Mouse (Mus musculus) forelimb bud, embryonic 11.5 days (tissue): Measurements from ENCODE around the gene Ttc21a.

ENCODE experiments used
- DNase-seq: peaks from one replicate; pipeline ENCODE4 v3.0.0-alpha.2; 2012; ENCODE audit warnings: low read depth, low spot score

Gene Ttc21a

DNA sequence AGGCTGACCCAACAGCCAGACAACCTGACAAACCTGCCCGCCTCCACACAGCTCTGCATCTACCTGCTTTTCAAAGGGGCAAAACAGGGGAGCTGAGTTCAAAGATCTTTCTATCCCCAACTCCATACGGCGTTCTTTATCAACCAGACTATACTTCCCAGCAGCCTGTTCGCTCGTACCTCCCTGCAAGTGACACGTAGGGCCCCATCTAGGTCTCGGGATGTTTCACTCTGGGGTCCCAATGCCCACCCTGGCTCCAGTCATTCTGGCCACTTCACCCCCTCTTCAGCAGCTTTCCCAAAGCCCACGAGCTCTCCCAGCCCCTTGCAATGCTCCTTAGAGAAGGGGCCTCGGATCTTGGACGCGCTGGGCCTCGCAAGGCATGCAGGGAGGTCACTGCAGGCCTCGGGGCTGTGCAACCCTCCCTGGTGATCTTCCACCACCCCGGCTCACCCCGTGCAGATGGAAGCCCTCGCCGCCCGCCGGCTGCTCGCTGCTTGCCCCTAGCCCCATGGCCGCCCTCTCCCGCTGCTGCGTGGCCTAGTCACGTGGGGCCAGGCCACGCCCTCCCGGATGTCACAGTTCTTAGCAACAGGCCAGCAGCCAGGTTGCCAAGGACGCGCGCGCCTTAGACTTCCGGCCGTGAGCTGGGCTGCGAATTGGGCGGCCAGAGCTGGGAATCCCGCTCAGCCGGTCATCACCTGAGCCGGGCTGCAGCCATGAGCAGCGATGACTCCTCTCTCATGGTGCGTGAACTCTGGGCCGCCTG lies at the start of gene Ttc21a, which contains the start of gene Gorasp1:
Ttc21a (plus strand) TSS at position 602 of the 769 bp plus-strand sequence.
Gorasp1 (minus strand) TSS at position 561 of the 769 bp plus-strand sequence.
- DNase-seq, result peak; percentile 93

DNA sequence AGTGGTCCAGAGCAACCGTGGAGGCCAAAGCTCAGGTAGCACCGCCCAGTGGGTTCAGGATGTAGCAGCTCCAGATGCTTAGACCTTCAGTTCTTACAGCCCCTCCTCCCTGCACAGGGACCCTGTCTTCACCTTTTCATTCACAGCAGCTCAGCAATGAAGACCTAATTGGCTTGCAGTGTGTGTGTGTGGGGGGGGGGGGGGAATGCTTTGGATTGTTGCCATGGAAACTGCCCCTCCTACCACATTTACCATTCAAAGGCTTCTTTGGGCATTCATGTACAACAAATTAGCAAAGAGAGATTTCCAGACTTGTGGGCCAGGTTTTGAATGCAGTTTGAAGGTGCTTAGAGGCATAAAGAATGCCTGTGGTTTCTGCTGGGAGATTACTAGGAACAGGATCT lies 48.6 kb upstream of the Ttc21a start:
- peak; percentile 46 for DNase-seq

DNA sequence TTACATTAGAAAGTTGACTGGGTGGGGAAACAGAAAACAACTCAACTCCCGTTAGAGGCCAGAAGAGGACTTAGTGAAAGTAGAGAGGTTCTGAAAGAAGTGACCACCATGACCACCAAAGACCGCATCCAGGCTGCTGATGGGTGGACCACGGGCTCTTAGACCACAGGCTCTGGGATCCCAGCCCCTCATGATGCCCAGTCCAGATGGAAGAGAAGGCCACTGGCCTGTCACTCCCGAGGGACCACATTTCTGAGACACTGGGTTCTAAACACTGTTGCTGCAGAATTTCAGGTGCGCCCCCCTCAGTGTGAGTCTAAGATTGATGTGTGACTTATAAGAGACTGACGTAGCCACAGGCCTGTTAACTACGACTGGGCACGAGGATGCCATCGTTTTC lies 48.0 kb upstream of the Ttc21a start:
- no peak for DNase-seq

DNA sequence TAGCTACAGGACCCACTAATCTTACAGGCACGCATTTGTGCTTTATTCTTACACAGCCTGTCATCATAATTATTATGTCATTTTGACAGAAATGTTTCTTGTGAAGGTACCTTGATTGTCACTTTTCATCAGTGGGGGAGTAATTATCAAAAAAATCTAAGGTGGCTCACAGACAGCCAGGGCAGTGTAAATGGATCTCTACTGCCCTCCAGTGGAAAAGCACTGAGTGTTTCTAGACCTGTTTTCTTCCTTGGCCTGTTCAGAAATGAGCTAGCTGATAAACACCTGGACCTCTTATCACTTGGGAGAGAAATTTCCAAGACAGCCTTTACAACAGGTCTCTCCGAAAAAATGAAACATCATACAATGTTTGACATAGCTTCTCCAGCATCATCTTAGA lies 46.7 kb upstream of the Ttc21a start:
- peak; percentile 39 for DNase-seq

DNA sequence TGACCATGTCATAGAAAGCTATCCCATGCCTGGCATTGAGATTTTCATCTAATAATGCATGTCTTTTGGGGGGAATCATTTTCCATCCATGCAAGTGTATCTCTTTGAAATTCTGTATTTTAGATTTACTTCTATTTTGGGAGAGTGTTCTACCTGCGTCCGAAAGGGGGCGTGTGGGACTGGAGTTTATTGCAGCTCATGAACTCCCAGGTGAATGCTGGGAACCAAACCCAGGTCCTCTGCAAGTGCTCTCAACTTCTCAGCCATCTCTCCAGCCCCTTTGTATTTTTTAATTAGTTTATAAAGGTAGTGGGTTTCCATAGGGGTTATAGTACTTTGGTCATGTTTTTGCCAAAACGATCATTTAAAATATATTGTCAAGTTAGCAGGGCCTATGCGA lies 43.5 kb upstream of the Ttc21a start:
- DNase-seq, result no peak

DNA sequence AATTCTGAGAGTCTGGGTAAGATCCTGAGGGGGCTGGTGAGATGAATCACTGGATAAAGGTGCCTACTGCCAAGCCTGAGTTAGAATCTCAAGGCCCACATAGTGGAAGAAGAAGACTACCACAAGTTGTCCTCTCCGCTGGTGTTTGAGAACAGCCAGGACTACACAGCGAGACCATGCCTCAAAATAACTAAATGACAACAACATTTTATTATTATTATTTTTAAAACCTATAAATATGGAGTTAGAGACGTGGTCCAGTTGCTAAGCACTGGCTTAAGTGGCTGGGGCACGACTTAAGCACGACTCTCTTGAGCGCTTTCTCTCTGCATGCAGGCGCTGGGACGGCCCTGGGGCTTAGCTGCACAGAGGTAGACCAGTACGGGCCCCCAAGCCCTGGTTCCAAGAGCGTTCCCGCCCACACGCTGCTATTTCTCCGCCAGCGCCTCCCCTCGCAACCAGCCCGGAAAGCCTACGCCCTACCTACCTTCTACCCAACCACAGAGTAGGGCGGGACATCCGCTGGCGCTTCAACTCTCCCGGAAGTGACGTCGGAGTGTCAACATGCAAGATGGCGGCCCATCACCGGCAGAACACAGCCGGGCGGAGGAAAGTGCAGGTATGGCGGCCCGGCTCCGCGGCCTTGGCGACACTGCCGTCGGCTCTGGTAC lies 42.9 kb upstream of the Ttc21a start, which contains the start of gene Wdr48:
Wdr48 (plus strand) TSS at position 540 of the 671 bp plus-strand sequence.
- peak; percentile 98 for DNase-seq

DNA sequence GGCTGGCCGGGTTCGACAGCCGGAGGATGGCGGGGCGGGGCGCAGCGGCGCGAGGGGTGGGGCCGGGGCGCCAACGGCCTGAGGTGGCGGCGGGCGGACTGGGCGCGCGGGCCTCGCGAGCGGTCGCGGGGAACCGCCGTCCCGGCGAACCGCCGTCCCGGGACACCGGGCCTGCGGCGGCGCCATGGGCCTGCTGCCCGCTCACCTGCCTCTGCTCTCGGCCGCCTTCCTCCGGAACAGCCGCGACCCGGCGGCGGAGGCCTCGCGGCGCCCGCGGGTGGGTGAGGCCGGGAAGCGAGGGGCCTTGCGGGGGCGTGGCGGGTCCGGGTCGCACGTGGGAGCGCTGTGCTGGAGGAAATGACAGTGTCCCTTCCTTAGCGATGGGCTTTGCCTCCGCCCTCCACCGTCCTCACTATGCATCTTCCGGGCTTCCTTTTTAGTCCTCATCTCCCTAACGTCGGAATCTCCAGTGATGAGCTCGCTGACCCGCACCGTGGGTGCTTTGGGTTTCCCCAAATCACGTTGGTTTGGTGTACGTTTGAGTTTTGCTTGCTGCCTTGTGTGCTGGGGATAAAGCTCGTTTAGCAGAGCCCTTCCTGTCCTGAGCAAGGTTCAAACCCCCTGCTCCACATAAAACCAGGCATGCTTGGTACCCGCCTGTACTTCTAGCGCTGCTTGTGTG lies 42.2 kb upstream of the Ttc21a start:
- DNase-seq, result no peak

DNA sequence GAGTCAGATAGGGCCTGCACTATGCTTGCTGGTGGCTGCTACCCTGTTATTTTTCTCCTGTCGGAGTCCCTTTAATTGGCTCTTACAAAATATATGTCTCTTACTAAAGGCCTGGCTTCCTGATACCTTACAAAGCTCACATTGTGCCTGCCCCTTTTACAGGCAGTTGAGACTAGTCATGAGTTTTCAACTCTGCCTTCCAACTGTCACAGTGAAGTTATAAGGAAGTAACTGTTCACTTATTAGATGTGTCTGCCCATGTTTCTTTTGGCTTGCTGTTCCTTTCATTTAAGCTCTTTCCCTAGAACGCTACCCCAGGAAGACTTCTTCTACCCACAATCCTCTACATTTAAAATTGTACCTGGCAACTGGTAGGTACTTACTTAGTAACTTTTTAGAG lies 38.0 kb upstream of the Ttc21a start:
- DNase-seq, result no peak

DNA sequence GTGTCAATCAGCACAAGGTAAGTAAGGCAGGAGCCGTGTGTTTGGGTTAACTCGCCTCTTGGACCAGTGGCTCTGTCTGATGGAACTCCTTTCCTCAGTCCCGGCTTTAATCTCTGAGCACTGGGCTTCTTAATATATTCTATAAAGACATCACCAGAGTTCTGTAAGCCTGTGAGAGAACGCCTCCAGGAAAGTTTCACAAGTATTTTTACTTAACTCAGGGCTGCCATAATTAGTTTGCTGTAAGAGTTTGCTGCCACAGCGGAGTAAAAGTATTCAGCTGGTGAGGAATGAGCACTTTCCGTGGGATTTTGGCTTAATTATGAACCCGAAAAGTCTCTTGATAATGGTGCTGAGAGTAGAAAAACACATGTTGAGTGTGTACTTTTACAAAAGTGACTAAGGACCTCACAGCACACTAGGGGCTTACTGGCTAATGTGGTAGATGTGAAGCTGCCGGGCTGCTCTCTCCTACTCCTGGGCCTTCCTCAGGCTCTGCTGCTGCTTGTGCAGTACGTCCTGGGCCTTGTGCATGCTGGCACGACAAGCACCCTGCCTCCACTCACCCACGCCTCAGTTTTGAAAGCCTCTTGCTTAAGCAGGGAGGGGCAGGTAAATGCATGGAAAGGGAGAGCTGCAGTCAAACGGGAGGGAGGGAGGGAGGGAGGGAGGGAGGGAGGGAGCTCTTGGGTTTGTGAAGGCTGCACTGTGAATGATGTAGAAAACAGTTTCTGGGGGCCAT lies 34.8 kb upstream of the Ttc21a start:
- DNase-seq, result no peak

DNA sequence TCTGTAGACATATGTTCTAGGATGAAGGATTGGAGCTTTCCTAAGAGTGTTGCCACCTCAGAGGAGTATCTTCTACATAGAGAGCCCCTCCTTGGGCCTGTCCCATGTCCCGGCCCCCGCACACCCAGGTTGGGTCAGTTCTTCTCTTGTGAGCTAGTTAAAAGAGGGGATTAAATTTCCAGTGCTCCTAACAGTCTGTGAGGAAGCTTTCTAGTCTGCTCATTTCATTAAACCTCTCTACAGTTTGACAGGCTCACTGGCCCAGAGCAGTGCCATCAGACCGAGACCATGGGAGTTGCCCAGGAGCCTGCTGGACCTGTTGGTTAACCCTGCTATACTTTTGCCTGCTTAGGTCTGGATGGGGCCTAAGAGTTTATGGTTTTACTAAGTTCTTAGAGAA lies 28.7 kb upstream of the Ttc21a start:
- no peak for DNase-seq

DNA sequence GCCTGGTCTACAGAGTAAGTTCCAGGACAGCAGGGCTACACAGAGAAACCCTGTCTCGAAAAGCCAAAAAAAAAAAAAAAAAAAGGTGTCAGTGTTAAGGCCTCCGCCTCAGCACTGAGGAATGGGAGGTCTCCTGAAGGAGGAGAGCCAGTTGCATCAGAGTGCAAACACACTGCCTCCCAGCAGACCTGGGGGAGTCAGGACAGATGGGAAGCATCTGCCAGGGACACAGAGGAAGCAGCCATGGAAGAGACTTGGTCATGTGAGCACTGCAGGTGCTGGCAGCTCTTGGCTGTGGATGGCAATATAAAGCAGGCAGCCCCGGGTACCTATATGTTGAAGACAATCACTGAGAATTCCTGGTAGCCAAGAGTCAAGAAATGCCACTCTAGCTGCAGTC lies 27.5 kb upstream of the Ttc21a start:
- DNase-seq, result no peak

DNA sequence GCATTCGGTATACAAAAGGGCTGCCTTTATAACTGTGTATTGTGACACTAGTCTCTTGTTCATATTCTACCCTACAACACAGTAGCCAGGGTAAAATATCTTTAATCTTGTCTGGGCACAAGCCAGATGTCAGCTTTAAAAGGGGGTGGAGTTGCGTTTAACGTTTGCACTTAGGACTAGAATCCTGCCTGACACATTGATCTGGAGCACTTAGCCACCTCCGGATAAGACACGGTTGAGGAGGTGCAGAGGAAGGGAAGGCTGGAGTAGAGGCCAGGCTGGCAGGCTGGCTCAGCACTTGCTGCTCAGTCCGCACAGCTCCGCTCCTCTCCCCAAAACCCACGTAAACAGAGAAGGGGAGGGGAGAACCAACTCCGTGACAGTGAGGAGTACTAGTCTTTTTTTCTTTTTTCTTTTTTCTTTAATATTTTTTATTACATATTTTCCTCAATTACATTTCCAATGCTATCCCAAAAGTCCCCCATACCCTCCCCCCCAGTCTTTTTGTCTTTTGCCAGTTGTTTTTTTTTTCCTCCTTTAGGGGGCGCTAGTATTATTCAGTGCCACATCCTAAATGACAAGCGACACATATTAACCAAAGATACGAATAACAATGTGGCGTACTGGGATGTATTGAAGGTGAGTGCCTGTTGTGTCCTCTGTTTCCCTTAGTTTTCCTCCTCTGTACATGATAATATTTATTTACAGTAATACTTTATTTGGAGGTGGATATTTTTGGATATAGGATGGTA lies 24.1 kb upstream of the Ttc21a start:
- peak; percentile 6 for DNase-seq

DNA sequence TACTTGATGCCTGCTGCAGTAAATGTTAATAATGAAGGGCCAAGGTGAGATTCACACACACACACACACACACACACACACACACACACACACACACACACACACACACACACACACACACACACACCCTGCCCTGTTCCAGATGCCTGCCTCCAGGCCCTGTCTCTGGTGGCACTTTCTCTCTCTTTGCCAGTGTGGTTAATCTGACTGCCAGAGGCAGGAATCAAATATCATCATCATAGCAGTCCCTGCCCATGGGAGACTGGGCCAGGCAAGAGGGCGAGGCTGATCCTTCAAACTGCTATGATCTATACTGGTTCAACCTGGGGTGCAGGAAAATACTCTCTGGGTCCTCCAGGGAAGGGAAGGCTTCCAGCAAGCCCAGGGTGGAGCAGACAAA lies 17.5 kb upstream of the Ttc21a start:
- DNase-seq, result no peak

DNA sequence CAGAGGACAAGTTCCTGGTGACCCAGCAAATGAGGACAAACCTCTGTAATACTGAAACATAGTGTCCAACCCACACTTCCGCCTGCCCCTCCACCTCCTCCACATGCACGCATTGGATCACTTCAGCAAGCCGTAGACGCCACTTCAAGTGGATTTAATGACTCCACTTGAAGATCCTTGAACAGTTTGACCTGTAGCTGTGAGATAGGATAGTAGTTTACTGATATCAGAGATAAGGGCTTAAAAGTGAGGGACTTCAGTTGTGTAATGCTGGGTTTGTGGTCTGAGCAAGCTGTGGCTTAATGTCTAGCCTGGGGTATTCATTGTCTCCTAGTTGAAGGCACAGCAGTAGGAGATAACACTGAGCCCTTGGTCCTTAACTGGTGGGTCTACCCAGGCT lies 13.9 kb upstream of the Ttc21a start:
- no peak for DNase-seq

DNA sequence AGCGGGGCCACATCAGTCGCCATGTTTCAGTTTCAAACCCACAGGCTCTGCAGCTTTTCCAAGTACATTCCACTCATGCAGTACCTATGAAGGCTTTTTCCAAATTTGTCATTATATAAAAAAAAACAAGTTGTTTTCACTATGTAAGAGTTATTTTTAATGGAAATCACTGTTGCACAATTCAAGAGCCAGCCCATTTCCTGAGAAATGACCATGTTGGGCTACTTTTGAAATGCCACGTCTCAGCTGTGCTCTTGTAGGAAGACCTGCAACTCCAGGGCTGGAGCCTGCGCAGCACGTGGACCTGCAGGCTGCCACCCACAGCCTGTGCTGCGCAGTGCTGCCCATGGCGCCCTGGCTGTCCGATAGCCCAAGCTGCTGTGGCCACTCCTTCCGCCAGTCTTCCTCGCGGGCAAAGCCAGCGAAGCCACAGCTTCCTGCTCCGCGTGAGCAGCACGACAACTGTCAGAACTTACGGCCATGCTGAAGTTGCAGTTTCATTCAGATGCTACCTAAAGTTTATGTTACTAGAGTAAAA lies 12.2 kb upstream of the Ttc21a start:
- no peak for DNase-seq

DNA sequence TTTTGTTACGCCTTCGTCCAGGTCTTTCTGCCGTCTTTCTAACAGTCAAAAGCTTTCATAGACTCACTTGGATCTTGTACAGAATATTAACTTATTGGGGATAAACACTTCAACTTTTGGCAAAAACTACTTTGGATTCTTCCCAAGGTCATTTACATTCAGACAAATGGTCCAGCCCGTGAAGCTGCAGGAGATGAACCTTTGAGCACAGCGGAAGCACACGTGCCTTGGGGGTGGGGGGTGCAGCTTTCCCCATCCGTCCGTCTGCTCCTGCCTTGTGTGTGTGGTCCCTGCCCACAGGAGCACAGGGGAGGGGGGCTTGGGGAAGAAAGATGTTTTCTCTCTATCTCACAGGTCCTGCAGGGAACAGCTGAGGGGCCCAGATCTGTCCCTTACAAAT lies 11.7 kb upstream of the Ttc21a start:
- no peak for DNase-seq

DNA sequence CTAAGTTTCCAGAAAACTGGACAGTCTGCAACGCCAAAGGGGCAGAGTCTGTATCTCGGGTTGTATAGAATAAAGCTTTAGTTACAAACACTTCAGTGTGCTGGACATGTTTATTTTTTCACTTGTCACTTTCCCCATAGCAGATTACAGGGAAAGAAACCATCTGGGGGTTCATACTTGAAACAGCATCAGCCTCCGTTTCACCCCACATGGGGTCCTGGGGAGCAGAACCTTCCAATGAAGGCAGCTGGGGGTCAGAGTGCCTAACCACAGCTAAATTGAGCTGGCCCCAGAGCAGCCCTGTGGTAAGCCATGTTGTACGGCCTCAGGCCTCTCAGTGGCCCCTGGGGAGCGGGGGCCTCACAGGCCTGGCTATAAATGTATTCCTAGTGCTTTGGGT lies 10.9 kb upstream of the Ttc21a start:
- no peak for DNase-seq

DNA sequence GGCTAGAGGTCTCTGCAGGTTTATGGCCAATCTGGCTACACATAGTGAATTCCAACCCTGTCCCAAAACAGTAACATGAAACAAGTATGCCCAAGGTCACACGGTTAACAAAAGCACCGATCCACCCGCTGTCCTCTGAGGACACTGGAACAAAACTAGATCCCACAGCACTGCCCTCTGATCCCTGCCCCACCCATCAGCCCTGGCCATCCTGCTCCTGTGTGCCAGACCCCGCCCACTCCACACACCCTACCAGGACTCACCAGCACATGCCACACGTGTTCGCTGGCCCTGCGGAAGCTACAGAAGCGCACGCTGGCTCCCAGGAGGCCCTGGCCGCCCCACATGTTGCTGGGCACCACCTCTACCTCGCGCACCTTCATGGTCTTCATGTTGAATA lies 5.0 kb upstream of the Ttc21a start:
- no peak for DNase-seq

DNA sequence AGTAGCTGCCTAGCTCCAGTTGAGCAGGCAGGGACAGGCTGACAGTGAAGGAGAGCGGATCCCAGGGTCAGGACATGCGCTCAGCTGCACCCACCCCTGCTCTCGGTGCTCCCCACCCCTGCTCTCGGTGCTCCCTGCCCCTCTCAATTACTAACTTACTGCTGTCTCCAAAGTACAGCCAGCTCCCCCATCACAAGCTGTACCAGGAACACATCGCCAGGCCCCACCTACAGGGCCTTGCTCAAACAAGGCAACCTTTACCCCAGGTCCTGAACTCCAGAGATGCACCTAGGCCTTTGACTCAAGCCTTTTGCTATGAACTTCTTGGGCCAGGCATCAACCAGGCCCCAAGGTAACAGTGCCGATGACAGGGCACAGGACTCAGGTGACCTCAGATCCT lies 3.7 kb upstream of the Ttc21a start:
- no peak for DNase-seq

DNA sequence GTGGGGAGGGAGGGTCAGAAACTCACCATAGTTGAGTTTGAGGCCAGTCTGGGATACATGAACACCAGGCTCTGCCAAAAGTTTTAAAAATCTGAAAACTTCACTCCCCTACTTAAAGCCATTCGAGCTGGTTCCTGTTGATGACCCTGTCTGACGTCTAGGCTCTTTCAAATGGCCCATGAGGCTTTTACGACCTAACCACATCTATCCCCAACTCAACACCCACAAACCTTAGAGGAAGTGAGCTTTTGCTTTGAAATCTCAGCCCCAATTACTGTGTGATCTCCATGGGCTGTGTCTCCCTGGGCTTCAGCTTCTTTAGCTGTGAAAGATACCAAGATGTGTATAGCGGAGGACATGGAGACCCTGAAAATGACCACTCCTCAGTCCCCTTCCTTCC lies 1.1 kb downstream of the Ttc21a start:
- no peak for DNase-seq

DNA sequence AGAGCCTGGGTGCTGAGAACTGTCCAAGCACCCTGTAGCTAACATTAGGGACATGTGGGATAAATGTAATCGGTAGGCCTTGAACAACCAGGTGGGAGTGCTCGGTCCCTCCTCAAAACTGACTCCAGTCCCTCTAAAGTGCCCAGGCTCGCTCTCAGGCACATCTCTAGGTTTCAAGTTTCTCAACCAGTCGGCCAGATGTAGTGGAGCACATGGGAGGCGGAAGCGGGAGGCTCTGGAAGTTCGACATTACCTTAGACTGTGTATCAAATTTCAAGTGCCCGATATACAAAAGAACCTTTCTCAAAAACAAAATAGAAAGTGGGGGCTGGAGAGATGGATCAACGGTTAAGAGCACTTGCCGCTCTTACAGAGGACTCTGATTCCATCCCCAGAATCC lies 2.2 kb downstream of the Ttc21a start:
- peak; percentile 60 for DNase-seq
